Mouse (Mus musculus) lung, postnatal 0 days (tissue): ENCODE measurements at regions not wholly inside any gene's neighbourhood (a gene's known extent, or its start where the extent isn't known, plus 50 kb on each side); places are given as distances from the start of the nearest gene placed in this dataset.

ENCODE experiments used
- ATAC-seq: fragments of 200-750 bp; cut with Nextera tagmentation; 2 replicates; pipeline ENCODE4 v1.8.0; 2017; ENCODE audit warnings: moderate library complexity
- DNase-seq: peaks from one replicate; pipeline ENCODE4 v3.0.0-alpha.2; 2016; ENCODE audit warnings: low spot score
- H3K27ac ChIP-seq: fragments of 300-500 bp; sonication (generic); 2 replicates; pipeline ENCODE4 v1.5.1; 2014; ENCODE audit warnings: antibody characterized with exemption, mild to moderate bottlenecking, low read length, mixed read lengths
- H3K27me3 ChIP-seq: fragments of 300-500 bp; sonication (generic); replicated peaks from 2 replicates; pipeline ENCODE4 v1.6.1; 2014; ENCODE audit warnings: low read length, mixed read lengths; ENCODE audit not compliant: insufficient read depth
- H3K36me3 ChIP-seq: fragments of 300-500 bp; sonication (generic); 2 replicates; pipeline ENCODE4 v1.6.1; 2014; ENCODE audit warnings: low read length, mixed read lengths; ENCODE audit not compliant: insufficient read depth
- H3K4me1 ChIP-seq: fragments of 300-500 bp; sonication (generic); 2 replicates; pipeline ENCODE4 v1.6.1; 2014; ENCODE audit warnings: antibody characterized with exemption, low read depth, low read length, mixed read lengths; ENCODE audit not compliant: insufficient read depth
- H3K4me2 ChIP-seq: fragments of 300-500 bp; sonication (generic); replicated peaks from 2 replicates; pipeline ENCODE4 v1.6.1; 2014; ENCODE audit warnings: low read depth, mild to moderate bottlenecking, low read length, moderate library complexity, mixed read lengths
- H3K4me3 ChIP-seq: fragments of 300-500 bp; sonication (generic); 2 replicates; pipeline ENCODE4 v1.5.1; 2014; ENCODE audit warnings: low read depth, low read length
- H3K9ac ChIP-seq: fragments of 300-500 bp; sonication (generic); replicated peaks from 2 replicates; pipeline ENCODE4 v1.6.1; 2014; ENCODE audit warnings: low read depth, mild to moderate bottlenecking
- H3K9me3 ChIP-seq: fragments of 300-500 bp; sonication (generic); 2 replicates; pipeline ENCODE4 v1.6.1; 2016; ENCODE audit warnings: low read length, mixed read lengths
- CTCF ChIP-seq: IDR thresholded peaks from 2 replicates; pipeline ENCODE4 v1.5.1; 2016; ENCODE audit warnings: antibody characterized with exemption, mild to moderate bottlenecking
- EP300 ChIP-seq: IDR thresholded peaks from 2 replicates; pipeline ENCODE4 v1.6.1; 2016; ENCODE audit warnings: antibody characterized with exemption, mild to moderate bottlenecking, control low read depth
- WGBS: fragments of 180-500 bp; shearing (Covaris S2); extraction: QIAGEN DNeasy Blood & Tissue Kit; methylation state at CpG from one replicate; pipeline ENCODE4 v1.1.7; 2014; 5-methylcytosine and 5-hydroxymethylcytosine counted together

DNA sequence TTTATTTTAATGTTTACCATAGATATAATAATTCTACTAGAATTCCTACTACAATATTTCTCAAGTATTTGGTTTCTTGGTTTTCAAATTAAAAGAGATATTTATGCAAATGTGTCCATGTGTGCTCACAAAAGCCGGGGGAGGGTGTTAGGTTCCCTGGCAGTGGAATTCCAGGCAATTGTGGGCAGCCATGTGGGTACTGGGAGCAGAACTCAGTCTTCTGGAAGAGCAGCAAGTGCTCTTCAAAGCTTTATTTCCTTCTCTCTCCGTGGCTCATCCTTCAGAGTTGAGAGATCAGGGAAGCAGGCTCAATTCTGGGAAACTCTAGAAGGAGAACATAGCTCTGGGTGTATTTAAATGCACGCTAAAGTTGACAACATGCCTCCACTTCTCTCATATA, 178.8 kb upstream of the Fat4 start:
- ATAC-seq (no peak), DNase-seq (no peak)
- TF ChIP-seq CTCF (no peak), EP300 (no peak)
- 81% methylated on average over 3 of the region's 3 CpGs for WGBS
- H3K4me3 ChIP-seq, result no peak overlapping the region
- H3K4me2 ChIP-seq, result no peak overlapping the region
- H3K4me1 ChIP-seq, result no peaks in the 10 kb centered on the region
- no peaks in the 10 kb centered on the region for H3K36me3 ChIP-seq
- H3K27me3 ChIP-seq, result no peaks in the 10 kb centered on the region
- no peak overlapping the region for H3K27ac ChIP-seq
- H3K9me3 ChIP-seq, result no peaks in the 10 kb centered on the region
- no peak overlapping the region for H3K9ac ChIP-seq

DNA sequence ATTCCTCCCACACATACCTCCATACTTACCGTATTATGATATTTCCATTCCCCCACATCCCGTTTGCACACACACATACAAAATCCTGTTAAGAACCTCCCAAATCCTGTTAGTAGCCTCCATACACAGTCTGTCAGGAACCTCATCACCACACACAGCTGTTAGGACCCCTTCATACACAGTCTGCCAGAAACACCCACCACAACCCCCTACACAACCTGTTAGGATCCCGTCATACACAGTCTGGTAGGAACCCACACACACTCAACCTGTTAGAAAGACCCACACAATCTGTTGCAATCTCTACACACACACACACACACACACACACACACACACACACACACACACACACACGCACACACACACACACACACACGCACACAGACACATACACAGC, 187.5 kb upstream of the Fat4 start:
- Histone ChIP-seq H3K9ac (no peak overlapping the region), H3K27ac (no peak overlapping the region), H3K36me3 (no peaks in the 10 kb centered on the region), H3K4me1 (no peaks in the 10 kb centered on the region), H3K27me3 (no peaks in the 10 kb centered on the region), H3K9me3 (no peaks in the 10 kb centered on the region), H3K4me3 (no peak overlapping the region), H3K4me2 (no peak overlapping the region)
- DNase-seq, result no peak
- TF ChIP-seq EP300 (no peak), CTCF (no peak)
- 91% methylated on average over 5 of the region's 5 CpGs for WGBS
- no peak for ATAC-seq

DNA sequence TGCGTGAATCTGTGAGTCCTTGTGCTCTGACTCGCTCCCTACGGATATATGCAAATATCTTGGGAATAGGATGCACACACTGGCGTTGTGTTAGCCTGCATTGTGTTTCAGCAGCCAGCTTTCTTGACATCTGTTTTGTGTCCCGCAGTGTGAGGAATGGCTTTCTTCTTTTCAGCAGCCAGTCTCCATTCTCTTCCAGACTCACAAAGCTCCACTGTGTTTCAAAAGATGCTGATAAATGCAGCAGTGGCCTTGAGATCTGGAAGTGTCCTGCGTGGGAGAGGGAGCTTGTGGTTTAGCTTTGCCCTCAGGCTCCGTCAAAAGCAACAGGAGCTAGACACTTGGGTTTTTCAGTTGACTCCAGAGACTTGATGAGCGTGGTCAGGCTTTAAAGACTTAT, 188.9 kb upstream of the Fat4 start:
- Histone ChIP-seq H3K9ac (no peak overlapping the region), H3K36me3 (no peaks in the 10 kb centered on the region), H3K4me2 (no peak overlapping the region), H3K4me1 (no peaks in the 10 kb centered on the region), H3K27me3 (no peaks in the 10 kb centered on the region), H3K9me3 (no peaks in the 10 kb centered on the region), H3K4me3 (no peak overlapping the region), H3K27ac (no peak overlapping the region)
- no peak for DNase-seq
- TF ChIP-seq CTCF, result no peak
- TF ChIP-seq EP300, result no peak
- 49% methylated on average over 8 of the region's 8 CpGs for WGBS
- no peak for ATAC-seq

DNA sequence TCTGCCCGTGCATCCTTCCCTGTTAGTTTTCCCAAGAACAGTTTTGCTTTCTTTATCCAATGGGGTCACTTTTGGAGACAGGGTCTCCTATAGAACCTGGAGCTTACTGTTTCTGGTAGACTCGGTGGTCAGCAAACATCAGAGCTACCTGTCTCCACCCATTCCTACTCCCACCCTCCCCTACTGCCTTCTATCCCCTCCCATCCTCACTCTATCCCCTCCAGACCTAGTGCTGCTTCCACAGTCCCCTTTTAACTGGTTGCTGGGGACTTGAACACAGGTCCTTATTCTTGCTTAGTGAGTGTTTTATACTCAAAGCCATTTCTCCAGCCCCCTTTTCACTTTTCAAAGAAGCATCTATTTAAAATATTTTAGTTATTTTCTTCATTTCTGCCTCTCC, 189.4 kb upstream of the Fat4 start:
- Histone ChIP-seq H3K4me3 (no peak overlapping the region), H3K9ac (no peak overlapping the region), H3K27ac (no peak overlapping the region), H3K9me3 (no peaks in the 10 kb centered on the region), H3K4me2 (no peak overlapping the region), H3K36me3 (no peaks in the 10 kb centered on the region), H3K27me3 (no peaks in the 10 kb centered on the region), H3K4me1 (no peaks in the 10 kb centered on the region)
- TF ChIP-seq EP300 (no peak), CTCF (no peak)
- WGBS, result 73% methylated on average over 2 of the region's 2 CpGs
- DNase-seq (no peak), ATAC-seq (no peak)

DNA sequence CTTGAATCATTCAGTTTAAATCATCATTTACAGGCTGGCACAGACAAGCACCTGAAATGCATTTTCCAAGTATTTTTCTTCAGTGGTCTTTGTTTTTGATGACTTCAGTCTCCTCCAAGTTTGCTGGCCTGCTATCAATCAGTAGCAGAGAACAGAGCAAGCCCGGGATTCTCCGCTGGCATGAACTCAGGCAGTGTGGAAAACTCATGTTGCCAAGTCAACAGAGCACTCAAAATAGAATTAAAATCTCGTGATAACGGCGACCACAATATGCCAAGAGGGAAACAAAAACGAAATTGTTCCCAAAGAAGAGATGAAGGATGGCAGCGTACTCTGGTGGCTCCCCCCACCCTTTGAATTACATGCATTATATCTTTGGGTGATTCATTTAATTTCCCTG, 190.9 kb upstream of the Fat4 start:
- ATAC-seq (no peak), DNase-seq (no peak)
- Histone ChIP-seq H3K4me3 (no peak overlapping the region), H3K36me3 (no peaks in the 10 kb centered on the region), H3K27me3 (no peaks in the 10 kb centered on the region), H3K27ac (no peak overlapping the region), H3K4me2 (no peak overlapping the region), H3K4me1 (no peaks in the 10 kb centered on the region), H3K9me3 (no peaks in the 10 kb centered on the region), H3K9ac (no peak overlapping the region)
- 75% methylated on average over 7 of the region's 7 CpGs for WGBS
- TF ChIP-seq CTCF, result no peak
- no peak for TF ChIP-seq EP300

DNA sequence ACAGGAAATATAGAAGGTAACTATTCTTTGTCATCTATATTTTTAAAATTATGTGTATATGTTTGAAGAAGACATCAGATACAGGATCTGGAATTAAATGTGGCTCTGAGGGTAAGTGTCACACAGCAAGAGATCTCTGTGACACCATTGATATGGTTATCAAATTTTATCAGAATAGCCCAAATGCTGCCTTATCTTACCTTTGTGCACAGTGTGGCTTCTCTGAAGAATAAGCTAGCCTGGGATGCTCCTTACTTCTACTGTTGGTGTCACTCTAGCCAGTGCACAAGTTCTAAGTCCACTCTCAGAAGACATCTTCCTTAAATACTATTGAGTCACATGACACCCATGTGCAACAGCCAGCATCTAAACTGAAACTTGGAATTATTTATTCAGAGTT, 194.0 kb upstream of the Fat4 start:
- Histone ChIP-seq H3K27ac (no peak overlapping the region), H3K9ac (no peak overlapping the region), H3K4me2 (no peak overlapping the region), H3K36me3 (no peaks in the 10 kb centered on the region), H3K9me3 (no peaks in the 10 kb centered on the region), H3K27me3 (no peaks in the 10 kb centered on the region), H3K4me1 (no peaks in the 10 kb centered on the region), H3K4me3 (no peak overlapping the region)
- ATAC-seq (no peak), DNase-seq (no peak)
- TF ChIP-seq EP300 (no peak), CTCF (no peak)

DNA sequence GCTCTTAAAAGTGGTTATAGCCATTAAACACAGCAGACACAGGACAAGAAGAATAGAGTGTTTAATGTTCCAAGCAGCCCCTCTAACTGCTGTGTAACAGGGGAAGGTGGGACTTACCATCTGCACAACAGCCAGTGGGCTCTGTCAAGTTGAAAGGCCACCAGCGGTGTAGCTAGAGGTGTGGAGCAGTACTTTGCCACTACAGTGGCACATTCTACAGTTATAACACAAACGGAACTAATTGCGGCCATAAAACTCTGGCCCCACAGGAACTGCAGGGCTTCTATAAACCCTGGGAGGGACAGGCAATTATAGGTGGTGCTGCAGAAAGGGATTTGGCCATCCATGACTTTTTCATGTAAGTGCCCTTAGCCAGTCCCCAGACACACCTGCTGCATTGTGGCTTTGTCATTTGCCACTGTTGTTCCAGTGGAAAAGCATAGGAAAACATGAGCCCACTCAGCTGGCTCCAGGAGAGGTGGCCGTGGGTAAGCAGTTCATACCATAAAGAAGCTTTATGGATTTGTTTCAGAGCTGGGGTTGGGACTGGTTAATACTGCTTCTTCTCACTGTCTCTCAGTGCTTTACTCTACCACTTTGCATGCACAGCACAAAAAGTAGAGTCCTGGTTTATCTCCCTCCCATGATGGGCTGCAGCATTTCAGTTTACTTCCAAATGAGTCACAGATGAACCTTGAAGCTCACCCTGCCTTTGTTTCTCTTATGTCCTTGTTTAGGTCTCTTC, 199.8 kb upstream of the Ankrd50 start:
- Histone ChIP-seq H3K9me3 (no peaks in the 10 kb centered on the region), H3K27me3 (no peaks in the 10 kb centered on the region), H3K4me3 (no peak overlapping the region), H3K36me3 (no peaks in the 10 kb centered on the region), H3K9ac (no peak overlapping the region), H3K4me1 (no peaks in the 10 kb centered on the region), H3K27ac (no peak overlapping the region), H3K4me2 (no peak overlapping the region)
- DNase-seq (no peak), ATAC-seq (no peak)
- TF ChIP-seq CTCF, result no peak
- no peak for TF ChIP-seq EP300
- WGBS, result 89% methylated on average over 4 of the region's 4 CpGs
